Mouse (Mus musculus) liver (tissue): ENCODE measurements around the gene Atp2b2.

Experiments used
- DNase-seq: peaks from one replicate; pipeline ENCODE4 v3.0.0-alpha.2; 2020; ENCODE audit warnings: mixed read lengths

The Atp2b2 gene

DNA sequence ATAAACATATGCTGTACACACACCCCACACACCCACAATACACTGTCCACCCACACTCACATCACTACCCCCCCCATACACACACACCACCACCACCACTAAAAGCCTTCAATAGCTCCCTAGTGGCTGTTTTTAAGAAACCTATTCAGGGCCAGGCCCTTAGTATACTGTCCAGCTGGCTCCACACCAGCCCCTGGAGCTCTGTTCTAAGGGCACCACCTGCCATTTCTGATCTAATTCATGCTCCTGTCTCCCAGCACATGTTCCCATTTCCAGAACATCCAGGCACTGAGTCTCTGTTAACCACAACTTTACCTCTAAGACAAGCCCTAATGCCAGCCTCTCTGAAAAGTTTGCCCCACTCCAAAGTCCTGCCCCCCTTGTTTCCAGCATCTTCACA lies 186.8 kb downstream of the Atp2b2 start:
- no peak for DNase-seq

- DNase-seq: peak; percentile 61
Observed at GRCm38 (mm10) chr6:113852318-113852717, 190.1 kb downstream of the Atp2b2 start.

DNA sequence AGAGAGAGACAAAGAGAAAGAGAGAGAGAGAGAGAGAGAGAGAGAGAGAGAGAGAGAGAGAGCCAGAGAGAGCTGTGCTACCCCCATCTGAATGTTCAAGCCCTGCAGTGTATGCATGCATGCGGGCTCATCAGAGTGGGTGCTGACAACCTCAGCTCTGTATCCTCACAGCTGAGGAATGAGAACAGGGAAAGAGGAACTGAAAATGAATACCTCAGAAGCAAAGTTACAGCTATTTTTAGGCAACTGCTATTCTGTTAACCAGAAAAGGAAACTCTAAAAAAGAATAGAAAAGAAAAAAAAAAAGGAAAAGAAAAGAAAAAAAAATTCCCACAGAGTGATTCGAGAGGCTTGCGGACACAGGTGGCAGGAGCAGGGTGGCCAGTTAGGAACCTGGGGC lies 192.6 kb downstream of the Atp2b2 start:
- no peak for DNase-seq

DNA sequence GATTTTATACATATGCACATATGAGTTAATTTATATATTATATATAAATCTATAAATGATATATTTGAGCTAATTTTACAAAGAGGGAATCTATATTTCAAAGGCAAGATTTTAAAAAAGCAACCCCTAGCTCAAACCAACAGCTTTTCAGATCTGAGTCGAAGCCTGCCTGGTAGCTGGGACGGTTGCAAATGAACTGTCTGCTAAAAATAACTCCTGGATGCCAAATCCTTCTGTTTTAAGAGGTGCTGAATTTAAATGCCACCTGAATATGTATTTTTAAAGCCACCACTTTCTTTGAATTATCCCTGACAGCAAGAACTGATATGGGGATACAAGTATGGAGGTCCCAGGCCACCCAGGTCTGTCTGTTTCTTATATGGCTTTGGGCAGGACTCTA lies 193.8 kb downstream of the Atp2b2 start:
- DNase-seq: no peak

DNA sequence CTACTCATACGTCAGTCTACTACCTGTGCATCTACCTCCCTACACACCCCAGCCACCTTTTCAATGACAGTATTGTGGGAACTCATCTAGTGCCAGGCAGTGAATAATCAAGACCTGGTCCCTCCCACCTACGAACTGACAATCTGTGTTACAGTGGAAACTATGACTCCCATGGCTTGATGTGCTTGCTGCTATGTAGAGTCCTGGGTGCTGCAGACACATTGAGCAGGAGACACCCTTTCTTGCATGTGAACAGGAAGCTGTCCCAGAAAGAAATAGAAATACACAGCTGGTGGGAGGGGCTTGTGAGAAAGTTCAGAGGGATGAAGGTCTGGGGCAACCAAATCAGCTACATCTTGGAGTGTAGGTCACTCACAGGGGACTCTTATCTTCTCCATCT lies 195.3 kb downstream of the Atp2b2 start:
- no peak for DNase-seq

GRCm38 (mm10) chr6:113843248-113843647 lies 199.2 kb downstream of the Atp2b2 start:
- peak; percentile 15 for DNase-seq

- DNase-seq: no peak
Observed at GRCm38 (mm10) chr6:113838493-113838892, 203.9 kb downstream of the Atp2b2 start.

DNA sequence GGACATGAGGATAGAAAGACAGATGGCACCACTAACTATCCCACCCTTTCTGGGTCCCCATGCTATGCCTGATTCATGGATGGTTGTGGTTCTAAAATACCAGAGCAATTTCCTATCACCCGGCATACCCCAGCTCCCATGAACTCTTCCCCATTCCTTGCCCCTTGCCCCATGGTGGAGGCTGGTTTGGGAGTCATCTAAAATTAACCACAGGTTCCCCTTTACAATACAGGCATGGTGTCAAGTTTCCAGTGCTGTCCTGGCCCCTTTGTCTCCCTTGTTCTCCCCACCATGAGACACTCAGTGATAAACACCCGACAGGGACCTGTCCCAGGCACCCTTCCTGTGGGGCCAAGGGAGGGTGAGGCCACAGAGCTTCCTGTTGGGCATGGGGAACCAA lies 204.7 kb downstream of the Atp2b2 start:
- no peak for DNase-seq

DNA sequence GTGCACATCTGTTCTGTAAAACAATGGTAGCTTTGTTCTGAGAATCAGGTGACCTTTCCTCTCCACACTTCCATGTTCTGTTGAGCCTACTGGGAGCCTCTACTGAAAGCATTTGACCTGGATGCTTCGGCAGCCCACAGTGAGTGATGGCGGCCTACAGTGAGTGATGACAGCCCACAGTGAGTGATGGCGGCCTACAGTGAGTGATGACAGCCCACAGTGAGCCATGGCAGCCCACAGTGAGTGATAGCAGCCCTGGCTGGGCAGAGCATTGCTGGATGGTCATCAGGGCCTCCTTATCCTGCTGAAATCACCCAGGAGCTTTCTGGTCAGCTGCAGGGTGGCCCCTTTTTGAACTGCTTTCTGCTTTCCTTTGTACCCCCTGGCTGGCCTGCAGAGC lies 205.9 kb downstream of the Atp2b2 start:
- DNase-seq: no peak

GRCm38 (mm10) chr6:113830463-113830862 lies 211.9 kb downstream of the Atp2b2 start:
- DNase-seq: no peak

GRCm38 (mm10) chr6:113827309-113827708 lies 215.1 kb downstream of the Atp2b2 start:
- DNase-seq: no peak

DNA sequence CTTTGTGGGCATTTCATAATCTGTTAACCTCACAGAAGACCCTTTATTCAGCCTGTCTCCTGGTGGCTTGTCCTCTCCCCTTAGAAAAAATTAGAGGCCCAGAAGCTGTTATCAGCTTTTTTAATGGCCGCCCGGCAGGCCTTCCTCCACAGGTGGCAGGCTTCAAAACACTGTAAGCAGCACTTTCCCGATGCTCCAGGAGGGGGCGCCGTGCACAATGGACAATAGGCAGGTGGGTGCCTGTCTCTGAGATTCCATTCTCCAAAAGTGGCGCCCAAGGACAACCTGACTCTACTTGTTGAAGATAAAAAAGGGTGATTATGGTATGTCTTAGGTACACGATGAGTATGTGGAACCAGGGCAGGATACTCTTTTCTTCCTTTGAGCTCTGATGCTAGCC lies 220.0 kb downstream of the Atp2b2 start:
- peak; percentile 60 for DNase-seq

- no peak for DNase-seq
Observed at GRCm38 (mm10) chr6:113816690-113817089, 225.7 kb downstream of the Atp2b2 start.

- no peak for DNase-seq
Observed at GRCm38 (mm10) chr6:113811462-113811861, 231.0 kb downstream of the Atp2b2 start.

DNA sequence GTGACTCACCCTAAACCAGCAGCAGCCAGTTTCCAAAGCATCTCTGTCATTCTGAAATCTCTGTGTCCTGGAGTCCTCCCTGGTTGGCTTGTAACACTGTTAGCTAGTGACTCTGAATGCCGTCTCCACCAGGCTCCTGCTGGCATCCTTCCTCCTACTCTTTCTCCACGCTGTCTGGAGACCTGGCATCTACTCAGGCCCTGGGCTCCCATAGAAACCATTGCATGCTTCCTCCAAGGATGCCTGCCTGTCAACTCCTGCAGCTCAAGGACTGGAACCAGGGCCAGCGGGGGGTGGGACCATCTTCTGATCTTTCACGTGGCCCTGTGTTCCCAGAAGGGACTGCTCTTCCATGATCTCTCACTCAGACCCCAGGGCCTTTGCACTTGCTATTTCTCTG lies 231.7 kb downstream of the Atp2b2 start:
- no peak for DNase-seq

GRCm38 (mm10) chr6:113806241-113806640 lies 236.2 kb downstream of the Atp2b2 start:
- no peak for DNase-seq

GRCm38 (mm10) chr6:113801233-113801632 lies 241.2 kb downstream of the Atp2b2 start:
- DNase-seq: no peak

- DNase-seq: no peak
Observed at GRCm38 (mm10) chr6:113799915-113800314, 242.5 kb downstream of the Atp2b2 start.

GRCm38 (mm10) chr6:113799349-113799748 lies 243.1 kb downstream of the Atp2b2 start:
- DNase-seq: no peak

DNA sequence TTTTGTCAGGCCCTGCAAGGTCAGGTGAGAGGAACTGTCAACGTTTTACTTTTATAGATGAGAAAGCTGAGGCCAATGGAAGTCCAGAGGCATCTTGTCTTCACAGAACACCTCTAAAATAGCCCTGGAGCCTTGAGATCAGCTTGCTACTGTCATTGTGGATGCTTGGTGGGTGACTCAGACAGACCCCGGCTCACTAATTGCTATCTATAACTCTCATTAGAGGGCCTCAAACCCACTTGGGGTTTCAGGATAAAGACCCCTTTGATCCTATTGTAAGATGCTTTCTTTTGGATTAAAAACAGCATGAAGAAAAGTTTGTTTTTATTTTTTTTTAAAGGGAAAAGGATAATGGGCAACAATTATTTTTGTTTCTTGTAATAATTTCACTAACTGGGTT lies 243.5 kb downstream of the Atp2b2 start:
- DNase-seq: no peak

GRCm38 (mm10) chr6:113795241-113795702 lies 247.1 kb downstream of the Atp2b2 start:
- DNase-seq: peak; percentile 38

- DNase-seq: no peak
Observed at GRCm38 (mm10) chr6:113792368-113792767, 250.0 kb downstream of the Atp2b2 start.

GRCm38 (mm10) chr6:113791012-113791411 lies 251.4 kb downstream of the Atp2b2 start:
- peak; percentile 32 for DNase-seq

GRCm38 (mm10) chr6:113787459-113787968 lies 254.9 kb downstream of the Atp2b2 start:
- no peak for DNase-seq

GRCm38 (mm10) chr6:113785658-113786057 lies 256.8 kb downstream of the Atp2b2 start:
- DNase-seq: no peak
